Mouse (Mus musculus): ENCODE results near the gene Tspan17. TPM values are rescaled to one million over a fixed set of nuclear protein-coding genes. Genes with fewer than 3 reads are reported as not detected.

Tspan17 gene
- polyA plus RNA-seq, 1 experiment from 2014 or later = 21.3 TPM

DNA sequence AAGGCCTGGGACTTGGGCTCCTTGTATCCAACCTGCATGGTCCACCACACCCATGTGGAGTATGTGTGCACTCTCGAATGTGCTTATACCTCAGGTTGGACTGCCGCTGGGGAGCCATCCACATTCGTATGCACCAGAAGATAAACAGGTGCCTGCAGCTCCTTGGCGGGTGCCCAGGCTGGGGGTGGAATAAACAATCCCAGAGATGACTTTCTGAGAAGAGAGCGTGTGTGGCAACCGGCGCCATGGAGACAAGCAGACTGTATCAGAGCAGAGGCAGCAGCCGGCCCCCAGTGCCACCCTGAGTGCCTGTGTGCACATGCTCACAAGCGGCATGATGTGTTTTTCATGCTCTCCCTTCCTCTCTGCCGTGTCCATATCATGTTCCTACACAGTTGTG, 36.5 kb upstream of the Tspan17 start:
- Histone ChIP-seq H3K36me3 (ENCODE audit: control insufficient read depth, insufficient read depth, low read length) (no peaks in the 10 kb centered on the region), H3K4me2 (ENCODE audit: low read depth) (no peak overlapping the region), H3K27me3 (ENCODE audit: control insufficient read depth, insufficient read depth, low read length) (peaks cover 20% of the 10 kb centered on the region), H3K9me3 (ENCODE audit: control insufficient read depth, low read length) (no peaks in the 10 kb centered on the region), H3K4me3 (ENCODE audit: low read depth, low read length) (no peak overlapping the region), H3K9ac (ENCODE audit: low read length) (no peak overlapping the region), H3K4me1 (ENCODE audit: control insufficient read depth, insufficient read depth, low read length) (0 out of 2 replicates have a peak, but pooled peaks cover 2% of the 10 kb centered on the region), H3K27ac (ENCODE audit: low read depth, low read length) (no peak overlapping the region)
- WGBS = 73% methylated on average over 10 of the region's 10 CpGs
- ATAC-seq (ENCODE audit: insufficient read depth, low FRiP score, low TSS enrichment) (no peak), DNase-seq (ENCODE audit: low spot score) (no peak)

DNA sequence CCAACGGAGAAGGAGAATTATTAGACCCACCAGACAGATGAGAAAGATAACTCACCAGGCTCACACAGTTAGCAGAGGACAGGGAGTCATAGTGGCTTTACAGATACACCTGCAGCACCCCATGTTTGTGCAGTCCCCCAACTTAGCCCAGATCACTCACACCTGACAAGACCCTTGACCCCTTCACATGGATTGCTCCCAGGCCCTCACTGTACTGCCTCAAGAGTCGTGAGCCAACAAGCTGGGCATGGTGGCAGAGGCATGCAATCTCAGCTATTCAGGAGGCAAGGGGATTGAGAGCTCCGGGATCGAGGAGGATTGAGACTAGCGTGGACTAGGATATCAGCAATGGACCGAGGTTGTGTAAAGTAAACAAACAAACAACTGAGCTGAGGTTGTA, 35.4 kb upstream of the Tspan17 start:
- ATAC-seq (ENCODE audit: insufficient read depth, low FRiP score, low TSS enrichment) (no peak), DNase-seq (ENCODE audit: low spot score) (no peak)
- Histone ChIP-seq H3K4me3 (ENCODE audit: low read depth, low read length) (no peak overlapping the region), H3K9ac (ENCODE audit: low read length) (no peak overlapping the region), H3K36me3 (ENCODE audit: control insufficient read depth, insufficient read depth, low read length) (no peaks in the 10 kb centered on the region), H3K27ac (ENCODE audit: low read depth, low read length) (no peak overlapping the region), H3K4me1 (ENCODE audit: control insufficient read depth, insufficient read depth, low read length) (peaks cover 5% of the 10 kb centered on the region), H3K27me3 (ENCODE audit: control insufficient read depth, insufficient read depth, low read length) (peaks cover 20% of the 10 kb centered on the region), H3K9me3 (ENCODE audit: control insufficient read depth, low read length) (no peaks in the 10 kb centered on the region), H3K4me2 (ENCODE audit: low read depth) (no peak overlapping the region)
- WGBS = 66% methylated on average over 6 of the region's 6 CpGs

DNA sequence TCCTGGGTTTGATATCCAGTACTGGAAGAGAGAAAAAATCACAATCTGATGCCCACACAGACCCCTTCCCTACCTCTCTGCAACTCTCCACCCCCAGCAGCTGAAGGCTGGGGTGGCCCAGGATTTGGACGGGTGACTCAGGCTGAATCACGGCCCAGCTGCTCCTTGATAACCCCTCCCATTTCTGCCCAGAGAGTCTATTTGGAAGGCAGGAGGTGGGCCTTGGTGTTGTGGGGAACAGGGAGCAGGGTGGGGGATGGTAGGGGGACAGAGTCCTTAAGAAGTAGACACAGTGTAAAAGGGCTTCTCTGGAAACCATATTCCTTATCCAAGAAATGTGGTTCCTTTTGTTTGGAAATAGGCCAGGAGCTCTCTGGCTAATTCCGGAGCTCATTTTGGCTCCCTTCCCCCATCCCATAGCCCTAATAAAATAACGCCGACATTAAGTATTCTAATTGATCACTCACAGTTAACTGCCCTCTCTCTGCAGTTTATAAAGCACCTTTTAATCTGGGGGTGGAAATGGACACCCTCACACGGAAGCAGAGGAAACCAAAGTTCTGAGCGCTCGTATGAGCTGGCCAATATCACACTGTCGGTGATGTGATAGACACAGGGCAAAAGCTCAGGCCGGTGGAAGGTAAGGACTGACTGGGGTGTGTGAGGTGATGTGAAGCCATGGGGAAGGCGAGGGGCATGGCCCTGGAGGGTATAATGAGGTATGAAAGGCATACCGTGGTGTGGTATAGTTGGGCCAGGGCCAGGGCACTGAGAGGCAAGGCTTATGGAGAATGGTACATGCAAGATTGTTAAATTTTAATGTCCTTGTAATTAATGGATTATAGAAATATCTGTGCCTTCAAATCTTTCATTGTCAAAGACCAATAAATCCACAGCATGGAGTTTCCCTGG, 34.8 kb upstream of the Tspan17 start:
- H3K27ac ChIP-seq (ENCODE audit: low read depth, low read length) = no peak overlapping the region
- H3K4me2 ChIP-seq (ENCODE audit: low read depth) = no peak overlapping the region
- peaks cover 20% of the 10 kb centered on the region for H3K27me3 ChIP-seq (ENCODE audit: control insufficient read depth, insufficient read depth, low read length)
- WGBS = 44% methylated on average over 12 of the region's 12 CpGs
- H3K9ac ChIP-seq (ENCODE audit: low read length) = no peak overlapping the region; the same call in 1 of the 2 replicates
- H3K9me3 ChIP-seq (ENCODE audit: control insufficient read depth, low read length) = no peaks in the 10 kb centered on the region
- H3K36me3 ChIP-seq (ENCODE audit: control insufficient read depth, insufficient read depth, low read length) = no peaks in the 10 kb centered on the region
- DNase-seq (ENCODE audit: low spot score) = no peak
- no peak for ATAC-seq (ENCODE audit: insufficient read depth, low FRiP score, low TSS enrichment)
- H3K4me1 ChIP-seq (ENCODE audit: control insufficient read depth, insufficient read depth, low read length) = peaks cover 12% of the 10 kb centered on the region
- H3K4me3 ChIP-seq (ENCODE audit: low read depth, low read length) = no peak overlapping the region

GRCm38 (mm10) chr13:54755201-54755830, 33.9 kb upstream of the Tspan17 start:
- Histone ChIP-seq H3K4me1 (ENCODE audit: control insufficient read depth, insufficient read depth, low read length) (peaks cover 19% of the 10 kb centered on the region), H3K27me3 (ENCODE audit: control insufficient read depth, insufficient read depth, low read length) (peaks cover 15% of the 10 kb centered on the region), H3K4me3 (ENCODE audit: low read depth, low read length) (no peak overlapping the region), H3K36me3 (ENCODE audit: control insufficient read depth, insufficient read depth, low read length) (no peaks in the 10 kb centered on the region), H3K4me2 (ENCODE audit: low read depth) (no peak overlapping the region), H3K27ac (ENCODE audit: low read depth, low read length) (no peak overlapping the region), H3K9ac (ENCODE audit: low read length) (no peak overlapping the region; the same call in 1 of the 2 replicates), H3K9me3 (ENCODE audit: control insufficient read depth, low read length) (no peaks in the 10 kb centered on the region)
- ATAC-seq (ENCODE audit: insufficient read depth, low FRiP score, low TSS enrichment) (no peak), DNase-seq (ENCODE audit: low spot score) (no peak)
- 22% methylated on average over 9 of the region's 9 CpGs for WGBS

GRCm38 (mm10) chr13:54756156-54756712, 32.9 kb upstream of the Tspan17 start:
- H3K9me3 ChIP-seq (ENCODE audit: control insufficient read depth, low read length) = no peaks in the 10 kb centered on the region
- no peak overlapping the region for H3K27ac ChIP-seq (ENCODE audit: low read depth, low read length)
- no peak overlapping the region for H3K4me2 ChIP-seq (ENCODE audit: low read depth)
- H3K27me3 ChIP-seq (ENCODE audit: control insufficient read depth, insufficient read depth, low read length) = peaks cover 7% of the 10 kb centered on the region
- H3K9ac ChIP-seq (ENCODE audit: low read length) = no peak overlapping the region
- 88% methylated on average over 8 of the region's 8 CpGs for WGBS
- no peaks in the 10 kb centered on the region for H3K36me3 ChIP-seq (ENCODE audit: control insufficient read depth, insufficient read depth, low read length)
- peaks cover 21% of the 10 kb centered on the region for H3K4me1 ChIP-seq (ENCODE audit: control insufficient read depth, insufficient read depth, low read length)
- DNase-seq (ENCODE audit: low spot score) (no peak), ATAC-seq (ENCODE audit: insufficient read depth, low FRiP score, low TSS enrichment) (no peak)
- H3K4me3 ChIP-seq (ENCODE audit: low read depth, low read length) = no peak overlapping the region

DNA sequence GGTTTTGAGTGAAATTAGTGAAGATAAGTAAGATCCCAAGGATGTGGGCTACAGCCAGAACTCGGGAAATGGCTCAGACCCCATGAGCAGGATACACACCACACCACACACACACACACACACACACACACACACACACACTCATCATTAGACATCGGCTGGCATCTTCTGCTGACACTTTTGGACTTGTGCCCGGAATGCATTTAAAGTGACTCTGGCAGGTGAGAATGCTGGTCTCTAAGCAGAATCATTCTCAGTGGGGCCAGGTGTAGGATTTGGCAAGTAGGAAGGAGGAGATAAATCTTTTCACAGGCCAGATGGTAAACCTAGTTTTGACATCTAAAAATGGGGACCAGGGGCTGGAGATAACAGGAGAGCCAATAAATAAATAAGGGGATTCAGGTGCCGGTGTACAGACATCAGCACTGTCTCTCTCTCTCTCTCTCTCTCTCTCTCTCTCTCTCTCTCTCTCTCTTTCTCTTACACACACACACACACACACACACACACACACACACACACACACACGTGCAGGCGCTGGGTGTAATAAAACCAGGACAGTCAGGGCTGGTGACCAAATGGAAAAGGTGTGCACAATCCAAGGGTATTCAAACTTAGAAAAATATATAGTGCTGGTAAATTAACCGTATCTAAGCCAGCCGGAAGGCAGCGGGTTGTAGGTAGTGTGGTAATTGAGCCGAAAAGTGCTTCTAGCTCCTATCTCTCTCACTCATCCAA, 31.9 kb upstream of the Tspan17 start:
- Histone ChIP-seq H3K27ac (ENCODE audit: low read depth, low read length) (peak overlapping the region; percentile 79; the same call in 1 of the 2 replicates), H3K4me1 (ENCODE audit: control insufficient read depth, insufficient read depth, low read length) (peaks cover 21% of the 10 kb centered on the region)

GRCm38 (mm10) chr13:54758045-54758755, 31.0 kb upstream of the Tspan17 start:
- peak overlapping the region; percentile 32 for H3K4me3 ChIP-seq (ENCODE audit: low read depth, low read length)
- H3K4me2 ChIP-seq (ENCODE audit: low read depth) = peak overlapping the region; percentile 62
- H3K27me3 ChIP-seq (ENCODE audit: control insufficient read depth, insufficient read depth, low read length) = peaks cover 4% of the 10 kb centered on the region; the same call in 1 of the 2 replicates
- H3K27ac ChIP-seq (ENCODE audit: low read depth, low read length) = peak overlapping the region; percentile 79
- DNase-seq (ENCODE audit: low spot score) (peak; percentile 95), ATAC-seq (ENCODE audit: insufficient read depth, low FRiP score, low TSS enrichment) (peak; percentile 78)
- H3K9ac ChIP-seq (ENCODE audit: low read length) = peak overlapping the region; percentile 50
- no peaks in the 10 kb centered on the region for H3K9me3 ChIP-seq (ENCODE audit: control insufficient read depth, low read length)
- no peaks in the 10 kb centered on the region for H3K36me3 ChIP-seq (ENCODE audit: control insufficient read depth, insufficient read depth, low read length)
- peaks cover 21% of the 10 kb centered on the region for H3K4me1 ChIP-seq (ENCODE audit: control insufficient read depth, insufficient read depth, low read length)
- under 1% methylated on average over 43 of the region's 43 CpGs for WGBS

More for the DNA sequence above, 31.9 kb upstream of the Tspan17 start:
- Histone ChIP-seq H3K4me3 (ENCODE audit: low read depth, low read length) (peak overlapping the region; percentile 32), H3K27me3 (ENCODE audit: control insufficient read depth, insufficient read depth, low read length) (peaks cover 3% of the 10 kb centered on the region; the same call in 1 of the 2 replicates), H3K9ac (ENCODE audit: low read length) (peak overlapping the region; percentile 47; the same call in 1 of the 2 replicates), H3K4me2 (ENCODE audit: low read depth) (peak overlapping the region; percentile 62), H3K36me3 (ENCODE audit: control insufficient read depth, insufficient read depth, low read length) (no peaks in the 10 kb centered on the region), H3K9me3 (ENCODE audit: control insufficient read depth, low read length) (no peaks in the 10 kb centered on the region)
- DNase-seq (ENCODE audit: low spot score) (no peak), ATAC-seq (ENCODE audit: insufficient read depth, low FRiP score, low TSS enrichment) (no peak)
- WGBS = 49% methylated on average over 10 of the region's 10 CpGs
